Mouse (Mus musculus) midbrain, embryonic 15.5 days (tissue): ENCODE measurements around the gene Wbp11. TPM values are rescaled to one million over a fixed set of nuclear protein-coding genes. Genes with fewer than 3 reads are reported as not detected.

ENCODE experiments used
- ATAC-seq: fragments of 200-750 bp; cut with Nextera tagmentation; replicated peaks from 2 replicates; pipeline ENCODE4 v1.8.0; 2017; ENCODE audit warnings: moderate TSS enrichment
- H3K27ac ChIP-seq: fragments of 300-500 bp; sonication (generic); 2 replicates; pipeline ENCODE4 v1.5.1; 2015; ENCODE audit warnings: mild to moderate bottlenecking, inconsistent platforms
- H3K27me3 ChIP-seq: fragments of 300-500 bp; sonication (generic); replicated peaks from 2 replicates; pipeline ENCODE4 v1.6.1; 2015; ENCODE audit warnings: inconsistent platforms
- H3K36me3 ChIP-seq: fragments of 300-500 bp; sonication (generic); replicated peaks from 2 replicates; pipeline ENCODE4 v1.6.1; 2015; ENCODE audit warnings: inconsistent platforms
- H3K4me1 ChIP-seq: fragments of 300-500 bp; sonication (generic); 2 replicates; pipeline ENCODE4 v1.6.1; 2015; ENCODE audit warnings: inconsistent platforms
- H3K4me2 ChIP-seq: fragments of 300-500 bp; sonication (generic); 2 replicates; pipeline ENCODE4 v1.6.1; 2015; ENCODE audit warnings: inconsistent platforms, mild to moderate bottlenecking, moderate library complexity
- H3K4me3 ChIP-seq: fragments of 300-500 bp; sonication (generic); 2 replicates; pipeline ENCODE4 v1.5.1; 2015; ENCODE audit warnings: mild to moderate bottlenecking, inconsistent platforms
- H3K9ac ChIP-seq: fragments of 300-500 bp; sonication (generic); 2 replicates; pipeline ENCODE4 v1.6.1; 2015; ENCODE audit warnings: mild to moderate bottlenecking, inconsistent platforms
- H3K9me3 ChIP-seq: fragments of 300-500 bp; sonication (generic); 2 replicates; pipeline ENCODE4 v1.6.1; 2016; ENCODE audit warnings: inconsistent platforms
- WGBS: fragments of 180-500 bp; shearing (Covaris S2); methylation state at CpG from one replicate; pipeline ENCODE4 v1.1.7; 2015; ENCODE audit warnings: mixed read lengths; 5-methylcytosine and 5-hydroxymethylcytosine counted together
- polyA plus RNA-seq: library from polyadenylated mRNA; unstranded; fragments of >200 nt; fragmentation: Nextera tagmentation; extraction: Ambion mirVana; gene quantifications from 2 replicates; pipeline ENCODE4 v1.2.1, GENCODE M21; 2015

Wbp11 gene
- polyA plus RNA-seq, 1 experiment from 2014 or later: 79.3 TPM

- Histone ChIP-seq H3K27ac (no peak overlapping the region), H3K27me3 (no peaks in the 10 kb centered on the region), H3K9me3 (no peaks in the 10 kb centered on the region), H3K36me3 (no peaks in the 10 kb centered on the region), H3K4me2 (no peak overlapping the region), H3K4me1 (peaks cover 3% of the 10 kb centered on the region; the same call in 1 of the 2 replicates), H3K9ac (no peak overlapping the region), H3K4me3 (no peak overlapping the region)
- ATAC-seq: no peak
- WGBS: 88% methylated on average over 11 of the region's 11 CpGs
These were observed 26.3 kb upstream of the Wbp11 start for GRCm38 (mm10) chr6:136854361-136854781.

GRCm38 (mm10) chr6:136852762-136853161 is 24.7 kb upstream of the Wbp11 start:
- no peaks in the 10 kb centered on the region for H3K36me3 ChIP-seq
- no peaks in the 10 kb centered on the region for H3K27me3 ChIP-seq
- H3K4me3 ChIP-seq: no peak overlapping the region
- peak overlapping the region; percentile 51 for H3K27ac ChIP-seq
- H3K4me2 ChIP-seq: no peak overlapping the region
- ATAC-seq: no peak
- peaks cover 3% of the 10 kb centered on the region; the same call in 1 of the 2 replicates for H3K4me1 ChIP-seq
- 57% methylated on average over 3 of the region's 3 CpGs for WGBS
- no peak overlapping the region for H3K9ac ChIP-seq
- no peaks in the 10 kb centered on the region for H3K9me3 ChIP-seq

- Histone ChIP-seq H3K27me3 (no peaks in the 10 kb centered on the region), H3K4me2 (no peak overlapping the region), H3K27ac (peak overlapping the region; percentile 51), H3K4me1 (peaks cover 3% of the 10 kb centered on the region; the same call in 1 of the 2 replicates), H3K36me3 (no peaks in the 10 kb centered on the region), H3K9me3 (no peaks in the 10 kb centered on the region), H3K4me3 (no peak overlapping the region), H3K9ac (no peak overlapping the region)
- WGBS: 88% methylated on average over 4 of the region's 4 CpGs
- no peak for ATAC-seq
These were observed 24.3 kb upstream of the Wbp11 start for GRCm38 (mm10) chr6:136852348-136852747.

GRCm38 (mm10) chr6:136850267-136850666 is 22.2 kb upstream of the Wbp11 start:
- Histone ChIP-seq H3K4me1 (peaks cover 3% of the 10 kb centered on the region; the same call in 1 of the 2 replicates), H3K27ac (no peak overlapping the region)
- WGBS: 80% methylated on average over 6 of the region's 6 CpGs

GRCm38 (mm10) chr6:136848971-136849370 is 20.9 kb upstream of the Wbp11 start:
- Histone ChIP-seq H3K36me3 (no peaks in the 10 kb centered on the region), H3K27ac (no peak overlapping the region), H3K27me3 (no peaks in the 10 kb centered on the region), H3K4me1 (peaks cover 3% of the 10 kb centered on the region; the same call in 1 of the 2 replicates), H3K9ac (no peak overlapping the region), H3K9me3 (no peaks in the 10 kb centered on the region), H3K4me2 (no peak overlapping the region), H3K4me3 (no peak overlapping the region)
- WGBS: 87% methylated on average over 5 of the region's 5 CpGs
- no peak for ATAC-seq

More at GRCm38 (mm10) chr6:136850267-136850666, 22.2 kb upstream of the Wbp11 start:
- no peaks in the 10 kb centered on the region for H3K9me3 ChIP-seq
- no peaks in the 10 kb centered on the region for H3K36me3 ChIP-seq
- H3K4me2 ChIP-seq: no peak overlapping the region
- H3K9ac ChIP-seq: no peak overlapping the region
- H3K4me3 ChIP-seq: no peak overlapping the region
- no peak for ATAC-seq
- H3K27me3 ChIP-seq: no peaks in the 10 kb centered on the region

- WGBS: 81% methylated on average over 8 of the region's 8 CpGs
- Histone ChIP-seq H3K4me3 (no peak overlapping the region), H3K36me3 (no peaks in the 10 kb centered on the region), H3K9ac (no peak overlapping the region), H3K27me3 (no peaks in the 10 kb centered on the region), H3K9me3 (no peaks in the 10 kb centered on the region), H3K4me2 (no peak overlapping the region), H3K27ac (no peak overlapping the region), H3K4me1 (peaks cover 3% of the 10 kb centered on the region; the same call in 1 of the 2 replicates)
- no peak for ATAC-seq
These were observed 20.4 kb upstream of the Wbp11 start for GRCm38 (mm10) chr6:136848399-136848798.

GRCm38 (mm10) chr6:136847790-136848189 is 19.8 kb upstream of the Wbp11 start:
- WGBS: 18% methylated on average over 2 of the region's 2 CpGs
- Histone ChIP-seq H3K4me1 (peaks cover 2% of the 10 kb centered on the region; the same call in 1 of the 2 replicates), H3K4me2 (no peak overlapping the region), H3K9me3 (no peaks in the 10 kb centered on the region), H3K27me3 (no peaks in the 10 kb centered on the region), H3K4me3 (no peak overlapping the region), H3K27ac (no peak overlapping the region), H3K9ac (no peak overlapping the region), H3K36me3 (no peaks in the 10 kb centered on the region)
- no peak for ATAC-seq

- Histone ChIP-seq H3K9me3 (no peaks in the 10 kb centered on the region), H3K36me3 (no peaks in the 10 kb centered on the region), H3K4me3 (no peak overlapping the region), H3K4me1 (no peaks in the 10 kb centered on the region), H3K9ac (no peak overlapping the region), H3K27me3 (no peaks in the 10 kb centered on the region), H3K27ac (no peak overlapping the region), H3K4me2 (no peak overlapping the region)
- no peak for ATAC-seq
- 96% methylated on average over 3 of the region's 3 CpGs for WGBS
These were observed 19.2 kb upstream of the Wbp11 start for GRCm38 (mm10) chr6:136847267-136847666.

- Histone ChIP-seq H3K4me3 (no peak overlapping the region), H3K4me2 (no peak overlapping the region), H3K9me3 (no peaks in the 10 kb centered on the region), H3K27ac (no peak overlapping the region), H3K4me1 (no peaks in the 10 kb centered on the region), H3K27me3 (no peaks in the 10 kb centered on the region), H3K36me3 (no peaks in the 10 kb centered on the region), H3K9ac (no peak overlapping the region)
- no peak for ATAC-seq
- WGBS: 79% methylated on average over 5 of the region's 5 CpGs
These were observed 17.9 kb upstream of the Wbp11 start for GRCm38 (mm10) chr6:136845706-136846480.

- H3K27ac ChIP-seq: no peak overlapping the region
- WGBS: 63% methylated on average over 2 of the region's 2 CpGs
- H3K4me2 ChIP-seq: no peak overlapping the region
- H3K4me1 ChIP-seq: no peaks in the 10 kb centered on the region
- H3K4me3 ChIP-seq: no peak overlapping the region
- no peak for ATAC-seq
- no peaks in the 10 kb centered on the region for H3K27me3 ChIP-seq
- H3K9ac ChIP-seq: no peak overlapping the region
- H3K36me3 ChIP-seq: no peaks in the 10 kb centered on the region
- H3K9me3 ChIP-seq: no peaks in the 10 kb centered on the region
These were observed 16.9 kb upstream of the Wbp11 start for GRCm38 (mm10) chr6:136844903-136845302.

GRCm38 (mm10) chr6:136837323-136837722 is 9.3 kb upstream of the Wbp11 start:
- no peaks in the 10 kb centered on the region for H3K9me3 ChIP-seq
- 86% methylated on average over 3 of the region's 3 CpGs for WGBS
- no peak overlapping the region for H3K4me2 ChIP-seq
- no peak overlapping the region for H3K4me3 ChIP-seq
- H3K36me3 ChIP-seq: no peaks in the 10 kb centered on the region
- no peak overlapping the region for H3K9ac ChIP-seq
- ATAC-seq: no peak
- no peak overlapping the region for H3K27ac ChIP-seq
- H3K4me1 ChIP-seq: no peaks in the 10 kb centered on the region
- no peaks in the 10 kb centered on the region for H3K27me3 ChIP-seq

GRCm38 (mm10) chr6:136835352-136835751 is 7.3 kb upstream of the Wbp11 start, which contains the start of gene Smco3:
Smco3 (minus strand) TSS chr6:136835452.
- H3K9ac ChIP-seq: no peak within 1 kb of the TSS

GRCm38 (mm10) chr6:136831712-136832111 is 3.7 kb upstream of the Wbp11 start:
- no peak overlapping the region for H3K4me2 ChIP-seq
- 73% methylated on average over 5 of the region's 5 CpGs for WGBS
- H3K36me3 ChIP-seq: no peaks in the 10 kb centered on the region
- no peak overlapping the region for H3K4me3 ChIP-seq
- no peak for ATAC-seq
- H3K9me3 ChIP-seq: no peaks in the 10 kb centered on the region
- no peak overlapping the region for H3K9ac ChIP-seq
- peaks cover 9% of the 10 kb centered on the region for H3K4me1 ChIP-seq
- H3K27me3 ChIP-seq: peaks cover 13% of the 10 kb centered on the region
- no peak overlapping the region for H3K27ac ChIP-seq

More at GRCm38 (mm10) chr6:136835352-136835751, 7.3 kb upstream of the Wbp11 start, which contains the start of gene Smco3:
- H3K27me3 ChIP-seq: peaks cover 9% of the 10 kb centered on the region
- H3K4me1 ChIP-seq: no peaks in the 10 kb centered on the region
- 51% methylated on average over 4 of the region's 4 CpGs for WGBS
- no peak within 1 kb of the TSS for H3K27ac ChIP-seq
- ATAC-seq: no peak
- H3K4me2 ChIP-seq: no peak within 1 kb of the TSS
- H3K36me3 ChIP-seq: no peaks in the 10 kb centered on the region
- H3K9me3 ChIP-seq: no peaks in the 10 kb centered on the region
- no peak within 1 kb of the TSS for H3K4me3 ChIP-seq
